Mouse (Mus musculus): Measurements from ENCODE around the gene Lep.

Lep gene

DNA sequence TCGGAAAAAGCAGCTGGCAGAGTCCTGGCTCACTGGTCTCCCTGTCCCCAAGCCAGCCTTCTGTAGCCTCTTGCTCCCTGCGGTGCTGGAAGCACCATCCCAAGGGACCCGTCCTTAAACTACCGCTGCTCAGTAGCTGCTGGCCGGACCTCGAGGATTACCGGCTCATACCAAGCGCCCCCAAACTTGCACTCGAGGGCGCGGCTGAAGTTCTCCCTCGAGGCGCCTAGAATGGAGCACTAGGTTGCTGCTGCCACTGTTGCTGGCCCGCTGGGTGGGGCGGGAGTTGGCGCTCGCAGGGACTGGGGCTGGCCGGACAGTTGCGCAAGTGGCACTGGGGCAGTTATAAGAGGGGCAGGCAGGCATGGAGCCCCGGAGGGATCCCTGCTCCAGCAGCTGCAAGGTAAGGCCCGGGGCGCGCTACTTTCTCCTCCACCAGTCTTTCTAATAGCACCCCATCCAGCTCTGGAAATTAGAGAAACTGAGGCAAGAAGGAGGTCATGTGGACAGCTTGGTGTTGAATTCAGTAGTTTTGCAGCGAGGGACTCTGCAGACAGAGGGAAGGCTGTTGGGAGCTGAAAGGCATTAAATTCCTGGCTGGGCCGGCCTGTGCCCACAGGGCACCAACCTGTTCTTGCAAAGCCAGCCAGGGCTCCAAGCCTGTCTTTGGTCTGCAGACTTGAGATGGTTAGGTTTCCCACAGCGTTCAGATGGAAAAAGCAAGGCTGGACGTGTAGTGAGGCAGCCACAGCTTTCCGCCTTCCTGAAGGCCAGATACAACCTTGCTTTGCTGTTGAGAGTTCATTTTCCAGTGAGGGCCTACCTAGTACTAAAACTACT is at the start of gene Lep:
Gene Lep (plus strand): TSS at position 375 of the 840 bp plus-strand sequence.
- DNase-seq (ENCODE audit: extremely low spot score, low read depth, low spot score) = no peak

DNA sequence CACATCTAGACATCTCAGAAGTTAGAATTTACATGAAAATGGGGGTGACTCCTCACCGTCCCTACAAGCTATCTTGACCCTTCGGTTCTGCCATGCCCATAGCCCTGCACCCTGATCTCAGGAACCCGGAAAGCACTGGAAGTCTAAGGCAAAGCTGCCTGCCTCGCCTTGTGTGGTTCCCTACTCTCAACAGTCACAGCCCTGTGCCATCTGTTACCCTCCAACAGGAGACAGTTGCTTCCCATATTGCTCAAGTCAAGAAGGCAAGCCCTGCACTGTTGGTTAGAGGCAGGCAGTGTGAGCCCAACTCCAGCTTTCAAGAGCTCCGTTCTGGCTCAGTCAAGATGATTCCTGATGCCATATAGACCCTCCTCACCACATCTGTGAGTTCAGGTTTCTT is 48.4 kb upstream of the Lep start:
- no peak for DNase-seq (ENCODE audit: extremely low spot score, low read depth, low spot score)

DNA sequence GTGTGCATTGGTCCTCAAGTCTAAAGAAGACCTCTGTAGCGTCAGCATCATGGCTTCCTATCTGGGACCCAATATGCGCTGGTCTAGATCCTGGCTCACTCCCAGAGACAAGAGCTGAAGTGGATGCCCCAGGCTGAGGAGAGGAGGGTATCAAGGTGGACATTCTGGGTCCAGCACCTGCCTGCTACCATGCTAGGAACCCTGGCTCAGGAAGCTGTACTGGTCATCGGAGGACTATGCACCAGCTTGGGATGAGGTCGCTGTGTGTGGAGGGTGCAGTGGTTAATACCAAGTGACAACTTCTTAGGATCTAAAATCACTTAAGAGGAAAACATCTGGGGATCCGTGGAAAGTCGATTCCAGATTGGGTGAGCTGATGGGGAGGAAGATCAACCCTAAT is 46.8 kb upstream of the Lep start:
- no peak for DNase-seq (ENCODE audit: extremely low spot score, low read depth, low spot score)

DNA sequence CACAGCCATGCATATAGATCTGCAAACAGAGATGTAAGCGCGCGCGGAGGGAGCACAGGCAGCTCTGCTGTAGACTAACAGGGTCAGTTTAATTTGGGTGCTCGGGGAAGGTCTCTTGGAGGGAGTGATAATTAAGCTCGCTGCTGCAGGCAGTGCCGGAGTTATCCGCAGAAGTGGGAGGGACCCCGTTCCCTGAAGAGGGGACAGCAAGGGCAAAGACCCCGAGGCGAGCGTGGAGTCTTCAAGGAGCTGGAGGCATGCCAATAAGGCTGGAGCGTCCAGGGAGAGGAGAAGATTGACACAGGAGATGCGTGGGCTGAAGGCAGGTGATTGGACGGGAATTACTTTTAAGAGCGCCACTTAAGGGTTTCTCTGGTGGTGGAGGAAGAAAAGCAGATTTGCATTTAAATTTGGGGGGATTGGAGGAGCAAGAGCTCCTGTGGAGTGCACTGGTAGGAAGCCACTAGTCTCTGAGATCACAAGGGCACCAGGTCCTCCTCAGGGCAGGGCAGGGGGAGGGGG is 43.1 kb upstream of the Lep start:
- no peak for DNase-seq (ENCODE audit: extremely low spot score, low read depth, low spot score)

DNA sequence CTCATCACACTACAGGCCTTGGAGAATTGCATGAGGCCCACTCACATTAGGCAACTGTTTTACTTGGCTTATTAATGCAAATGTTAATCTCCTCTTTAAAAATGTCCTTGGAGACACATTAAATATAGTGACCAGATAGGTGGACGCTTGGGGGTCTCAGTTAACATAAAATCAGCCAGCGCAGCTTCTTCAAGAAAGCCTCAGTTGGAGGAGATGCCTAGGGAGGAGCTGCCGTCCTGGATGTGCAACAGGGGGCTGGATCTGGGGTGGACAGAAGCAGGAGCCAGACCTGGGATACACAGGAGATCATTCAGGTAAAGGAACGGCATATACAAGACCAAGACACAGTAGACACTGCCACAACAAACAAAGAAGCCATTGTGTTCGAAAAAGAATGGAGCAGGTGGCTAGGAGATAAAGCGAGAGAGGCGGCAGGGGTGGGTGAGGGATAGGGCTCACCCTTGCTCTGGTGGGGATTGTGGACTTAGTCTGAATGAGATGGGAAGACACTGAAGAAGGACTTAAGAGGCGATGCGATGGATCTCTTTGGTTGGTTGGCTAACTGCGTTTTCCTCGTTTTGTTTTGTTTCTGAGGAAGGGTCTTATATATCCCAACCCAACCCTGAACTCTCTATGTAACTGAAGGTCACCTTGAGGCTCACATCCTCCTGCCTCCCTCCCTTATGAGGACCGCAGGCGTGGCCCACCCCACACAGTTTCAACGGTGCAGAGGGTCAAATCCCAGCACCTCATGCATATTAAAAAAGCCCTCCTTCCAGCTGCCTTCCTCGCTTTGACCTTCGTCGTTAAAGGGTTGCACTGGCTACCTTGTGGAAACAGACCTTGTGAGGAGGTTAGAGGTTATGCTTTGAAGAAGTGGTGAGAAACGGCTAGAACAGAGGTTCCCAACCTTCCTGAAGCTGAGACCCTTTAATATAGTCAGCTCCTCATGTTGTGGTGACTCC is 40.0 kb upstream of the Lep start:
- DNase-seq (ENCODE audit: extremely low spot score, low read depth, low spot score) = no peak

DNA sequence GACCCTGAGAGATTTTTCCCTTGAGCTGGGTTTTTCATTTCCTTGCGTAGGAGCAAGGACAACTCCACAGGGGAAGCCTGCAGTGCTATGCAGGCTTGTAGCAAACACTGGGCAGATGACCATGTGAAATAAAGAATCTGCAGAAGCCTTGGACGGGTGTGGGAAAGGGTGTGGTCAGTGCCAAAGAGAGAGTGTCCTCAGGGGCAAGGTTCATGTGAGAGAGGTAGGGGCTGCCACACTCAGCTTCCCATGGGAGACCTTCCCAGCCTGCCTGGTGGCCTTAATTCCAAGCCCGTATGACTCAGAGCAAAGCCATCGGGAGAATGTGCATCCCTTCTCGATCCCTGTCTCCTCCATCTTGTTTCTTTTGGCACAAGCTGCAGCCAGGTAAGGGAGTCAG is 39.1 kb upstream of the Lep start:
- no peak for DNase-seq (ENCODE audit: extremely low spot score, low read depth, low spot score)

DNA sequence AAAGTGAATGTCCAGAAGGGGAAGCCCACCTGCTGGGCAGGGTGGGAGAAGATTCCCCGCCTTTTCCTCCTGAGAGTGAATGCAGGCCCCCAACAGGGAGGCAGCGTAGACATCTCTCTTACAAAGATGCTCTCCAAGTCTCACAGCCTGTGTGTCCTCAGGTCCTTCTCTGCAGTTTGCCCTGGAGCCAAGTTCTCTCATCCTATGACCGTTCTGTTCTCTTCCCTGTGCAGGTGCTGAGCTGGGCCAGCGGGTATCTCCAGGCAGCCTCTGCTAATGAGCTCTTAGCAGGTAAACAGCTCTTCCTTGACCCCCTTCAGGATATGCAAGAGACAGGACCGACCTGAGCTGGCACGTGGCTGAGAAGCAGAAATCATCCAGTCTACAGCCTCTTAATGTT is 38.5 kb upstream of the Lep start:
- no peak for DNase-seq (ENCODE audit: extremely low spot score, low read depth, low spot score)

DNA sequence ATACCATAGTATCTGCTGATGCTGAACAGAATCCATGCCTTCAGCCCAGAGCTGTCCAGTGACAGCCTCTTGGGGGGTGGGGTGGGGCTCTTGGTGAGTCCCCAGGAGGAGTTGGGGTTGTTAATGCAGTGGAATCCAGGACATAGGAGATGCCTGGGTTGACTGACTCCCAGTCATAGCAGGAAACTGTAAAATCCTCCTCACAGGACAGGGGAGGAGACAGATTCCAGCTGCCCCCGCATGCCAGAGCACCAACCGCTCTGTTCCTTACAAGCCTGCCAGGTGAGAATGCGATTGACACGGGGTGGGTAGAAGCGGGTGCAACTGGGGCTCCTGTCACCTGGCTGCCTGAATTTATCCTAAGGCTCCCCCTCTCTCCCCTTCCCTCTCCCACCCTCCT is 37.9 kb upstream of the Lep start:
- DNase-seq (ENCODE audit: extremely low spot score, low read depth, low spot score) = no peak

DNA sequence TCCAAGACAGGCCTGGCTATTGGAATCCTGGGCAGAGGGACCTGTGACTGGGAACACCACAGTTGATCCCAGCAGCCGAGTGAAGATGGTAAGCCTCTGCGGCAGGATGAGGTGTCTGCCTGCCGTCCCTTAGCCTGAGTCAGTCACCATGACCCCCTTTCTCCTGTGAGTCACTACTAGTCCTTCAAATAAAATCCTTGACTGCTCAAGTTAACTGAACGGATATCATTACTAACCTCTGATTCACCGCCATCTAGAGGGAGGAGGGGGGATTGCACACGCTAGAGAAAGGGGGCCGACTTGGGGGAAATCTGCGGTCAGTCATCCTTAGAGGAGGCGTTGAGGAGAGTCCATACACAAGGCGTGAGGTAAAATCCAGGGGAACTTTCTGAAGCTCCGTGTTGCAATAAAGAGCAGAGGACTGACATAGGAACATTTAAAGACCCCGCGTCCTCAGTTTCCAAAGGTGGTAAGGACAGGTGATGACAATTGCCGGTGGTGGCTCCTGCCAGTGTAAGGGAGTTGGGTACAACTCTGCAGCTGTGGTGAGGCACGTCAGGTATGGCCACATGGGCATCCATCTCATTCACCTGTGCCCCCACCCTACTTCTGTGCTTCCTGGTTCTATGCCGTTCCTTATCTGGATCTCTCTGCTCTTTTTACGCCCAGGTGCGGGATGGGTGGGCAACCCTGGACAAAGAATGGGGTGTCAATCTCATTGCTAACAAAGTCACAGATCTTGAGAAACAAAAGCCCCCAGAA is 36.6 kb upstream of the Lep start:
- peak; percentile 52 for DNase-seq (ENCODE audit: extremely low spot score, low read depth, low spot score)

DNA sequence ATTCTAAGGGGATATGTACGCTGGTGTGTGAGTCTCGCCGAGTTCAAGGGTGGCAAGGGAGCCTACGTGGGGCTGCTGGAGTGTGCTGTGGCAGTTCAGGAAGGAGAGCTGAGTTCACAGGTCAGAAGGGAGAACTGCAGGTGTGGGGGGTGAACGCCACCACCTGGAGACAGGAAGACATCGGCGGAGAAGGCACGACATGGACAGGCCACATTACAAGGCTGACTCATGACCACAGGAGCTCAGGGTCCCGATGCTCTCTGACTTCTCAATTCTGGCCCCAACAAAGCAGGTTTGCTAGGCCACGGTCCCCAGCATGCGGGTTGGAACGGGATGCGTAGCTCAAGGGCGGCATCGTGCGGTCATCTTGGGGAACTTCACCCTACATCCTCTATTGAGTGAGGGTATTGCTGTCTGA is 36.0 kb upstream of the Lep start:
- peak; percentile 67 for DNase-seq (ENCODE audit: extremely low spot score, low read depth, low spot score)

DNA sequence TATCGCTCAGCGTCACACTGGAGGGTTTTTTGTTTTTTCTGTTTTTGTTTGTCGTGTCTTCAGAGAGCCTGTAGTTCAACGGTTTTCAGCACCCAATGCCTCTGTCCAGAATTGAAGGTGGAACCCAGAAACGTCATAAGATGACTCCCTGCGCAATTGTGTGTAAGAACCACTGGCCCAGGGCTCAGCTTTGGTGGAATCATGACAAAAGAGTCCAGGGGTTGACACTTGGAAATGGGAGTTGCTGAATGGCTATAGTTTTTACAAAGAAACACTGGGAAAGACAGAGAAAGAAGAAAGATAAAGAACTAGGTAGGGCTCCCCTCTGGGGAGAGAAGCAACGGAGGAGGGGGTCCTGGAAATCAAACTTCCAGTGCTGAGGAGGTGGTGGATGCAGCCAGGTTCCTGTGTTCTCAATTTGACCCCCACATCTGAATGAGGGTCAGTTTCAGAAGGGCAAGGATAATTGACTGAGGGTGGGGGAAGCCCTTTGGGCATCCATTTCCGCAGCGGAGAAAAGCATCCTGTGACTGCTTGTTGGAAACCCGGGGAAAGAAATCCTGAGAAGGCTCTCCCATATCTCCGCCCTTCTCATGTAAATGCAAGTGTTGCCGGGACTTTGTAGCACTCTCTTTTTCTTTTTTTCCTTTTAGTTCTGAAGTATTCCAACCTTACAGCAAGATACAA is 34.1 kb upstream of the Lep start:
- DNase-seq (ENCODE audit: extremely low spot score, low read depth, low spot score) = no peak

DNA sequence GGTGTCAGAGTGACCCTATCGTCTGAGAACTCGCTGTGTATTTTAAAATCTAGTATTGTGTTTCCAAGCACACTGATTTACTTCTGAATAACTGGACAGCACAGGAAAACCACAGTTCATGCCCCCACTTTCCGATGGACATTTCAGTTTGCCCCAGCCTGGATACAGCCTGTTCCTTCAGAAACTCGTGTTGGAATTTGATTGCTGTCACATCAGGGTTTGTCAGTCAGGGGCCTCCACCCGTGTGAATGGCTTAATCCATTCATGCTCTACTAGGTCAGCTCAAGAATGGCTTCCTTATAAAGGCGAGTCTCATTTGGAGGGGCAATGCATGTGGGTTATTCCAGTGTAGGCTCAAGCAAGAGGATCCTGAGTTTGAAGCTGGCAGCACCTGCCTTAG is 33.3 kb upstream of the Lep start:
- DNase-seq (ENCODE audit: extremely low spot score, low read depth, low spot score) = no peak

DNA sequence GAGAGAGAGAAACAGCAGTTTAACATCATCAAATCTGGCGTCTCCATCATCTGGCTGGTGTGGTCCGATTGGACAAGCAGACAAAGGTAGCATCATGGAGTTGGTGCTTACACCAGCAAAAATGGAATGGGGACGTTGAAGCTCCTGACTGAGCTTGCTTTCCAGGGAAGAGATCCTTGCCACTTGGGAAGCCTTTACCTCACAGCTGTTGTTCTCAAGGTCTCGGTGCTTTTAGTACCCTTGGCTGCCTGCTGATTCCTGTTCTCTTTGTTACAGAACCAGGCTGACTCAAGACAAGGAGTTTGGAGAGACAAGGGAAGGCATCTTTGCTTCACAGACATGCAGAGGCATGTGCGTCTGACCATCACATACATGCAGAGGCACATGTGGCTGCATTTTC is 31.9 kb upstream of the Lep start:
- DNase-seq (ENCODE audit: extremely low spot score, low read depth, low spot score) = no peak

DNA sequence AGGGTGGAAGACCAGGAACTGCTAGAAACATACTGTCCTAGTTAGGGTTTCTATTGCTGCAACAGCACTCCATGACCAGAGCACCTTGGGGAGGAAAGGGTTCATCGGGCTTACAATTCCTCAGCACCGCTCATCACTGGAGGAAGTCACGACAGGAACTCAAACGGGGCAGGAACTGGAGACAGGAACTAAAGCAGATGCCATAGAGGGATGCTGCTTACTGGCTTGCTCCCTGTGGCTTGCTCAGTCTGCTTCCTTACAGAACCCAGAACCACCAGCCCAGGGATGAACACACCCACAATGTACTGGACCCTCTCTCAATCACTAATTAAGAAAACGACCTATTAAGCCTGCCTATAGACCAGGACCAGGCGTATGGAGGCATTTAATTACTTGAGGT is 30.5 kb upstream of the Lep start:
- DNase-seq (ENCODE audit: extremely low spot score, low read depth, low spot score) = no peak

DNA sequence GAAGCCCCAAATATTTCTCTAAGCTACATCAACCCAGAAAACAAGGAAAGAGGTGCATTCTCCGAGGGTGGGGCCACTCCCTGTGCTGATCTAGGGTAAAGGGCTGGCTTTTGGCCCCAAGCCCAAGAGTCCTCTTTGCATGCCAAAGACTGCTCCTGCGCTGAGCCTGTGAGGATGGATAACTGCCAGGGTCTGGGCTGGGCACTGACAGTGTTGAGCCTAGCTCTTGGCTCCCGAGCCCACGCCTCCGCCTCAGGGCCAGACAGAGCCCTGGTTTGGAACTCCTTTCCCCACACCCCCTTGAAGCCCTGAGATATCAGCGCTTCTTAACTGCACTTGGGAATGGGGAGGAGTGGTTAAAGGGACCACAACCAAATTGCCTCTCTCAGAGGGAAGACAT is 28.8 kb upstream of the Lep start:
- no peak for DNase-seq (ENCODE audit: extremely low spot score, low read depth, low spot score)

DNA sequence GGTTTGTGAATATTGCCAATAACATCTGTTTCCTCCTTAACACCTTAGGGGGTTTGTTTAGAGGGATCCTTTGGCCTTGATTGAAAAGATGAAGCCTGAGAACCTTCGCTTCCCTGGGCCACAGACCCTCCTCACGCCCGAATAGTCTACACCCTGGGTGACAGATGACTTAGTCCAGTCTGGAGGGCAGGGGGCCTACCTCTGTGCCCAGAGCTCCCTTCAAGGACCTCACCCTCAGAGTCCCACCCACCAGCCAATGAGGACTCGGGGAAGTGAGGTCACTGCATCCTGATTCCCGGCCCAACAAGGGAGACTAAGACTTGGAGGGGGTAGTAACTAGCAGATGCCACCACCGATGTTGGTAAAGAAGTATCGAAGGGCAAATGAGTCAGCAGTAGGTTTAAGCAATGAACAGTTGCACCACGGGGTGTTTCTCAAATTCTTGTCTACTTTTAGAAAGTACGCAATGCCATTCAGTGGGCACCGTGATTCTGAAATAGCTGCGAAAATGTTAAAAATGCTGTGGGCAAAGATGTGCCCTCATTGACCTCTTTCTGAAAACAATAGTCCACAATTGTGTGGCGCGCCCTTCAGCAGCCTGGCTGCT is 28.2 kb upstream of the Lep start:
- DNase-seq (ENCODE audit: extremely low spot score, low read depth, low spot score) = no peak

DNA sequence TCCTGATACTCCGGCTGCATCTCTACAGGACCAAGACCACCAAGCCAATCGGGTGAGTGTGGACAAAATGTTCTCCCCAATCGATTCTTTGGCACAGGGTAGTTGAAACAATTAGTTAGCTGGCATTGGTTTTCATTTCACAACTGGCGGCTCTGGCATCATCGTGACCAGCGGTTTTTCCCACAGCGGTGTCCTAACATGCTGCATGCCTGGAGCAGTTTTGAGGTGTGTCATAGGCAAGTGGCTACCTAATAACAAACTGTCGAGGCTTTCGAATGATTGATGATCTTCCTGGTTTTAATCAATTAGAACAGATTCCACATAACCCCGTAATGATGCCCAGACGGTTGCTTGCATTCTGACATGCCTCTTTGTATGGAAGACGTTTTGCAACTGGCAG is 27.6 kb upstream of the Lep start:
- DNase-seq (ENCODE audit: extremely low spot score, low read depth, low spot score) = no peak

DNA sequence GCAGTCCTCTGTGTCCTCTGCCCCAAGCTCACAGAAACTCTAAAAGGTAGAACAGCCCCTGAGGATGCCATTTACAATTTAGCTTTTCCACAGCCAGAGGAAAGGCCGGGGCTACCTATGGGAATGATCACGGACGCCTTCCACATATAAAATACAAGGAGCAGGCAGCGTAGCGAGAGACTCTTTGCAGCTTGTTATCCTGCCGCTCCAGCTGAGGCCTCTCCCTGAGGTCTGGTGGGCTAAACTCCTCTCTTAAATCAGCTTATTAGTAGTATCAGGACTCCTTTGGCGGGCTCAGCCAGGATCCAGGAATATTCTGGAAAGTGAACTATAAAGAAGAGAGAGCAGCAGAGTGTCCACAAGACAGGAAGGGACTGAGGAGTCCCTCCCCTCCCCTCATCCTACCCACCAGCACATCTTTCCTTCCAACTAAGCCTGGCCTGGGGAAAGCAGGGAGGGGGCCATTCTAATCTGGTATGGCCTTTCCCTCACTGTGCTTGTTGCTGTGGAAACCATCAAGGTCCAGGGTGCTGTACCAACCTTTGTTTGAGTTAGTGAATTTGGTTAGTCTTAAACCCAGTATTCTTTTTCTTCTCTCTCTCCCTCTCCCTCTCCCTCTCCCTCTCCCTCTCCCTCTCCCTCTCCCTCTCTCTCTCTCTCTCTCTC is 25.9 kb upstream of the Lep start:
- no peak for DNase-seq (ENCODE audit: extremely low spot score, low read depth, low spot score)

DNA sequence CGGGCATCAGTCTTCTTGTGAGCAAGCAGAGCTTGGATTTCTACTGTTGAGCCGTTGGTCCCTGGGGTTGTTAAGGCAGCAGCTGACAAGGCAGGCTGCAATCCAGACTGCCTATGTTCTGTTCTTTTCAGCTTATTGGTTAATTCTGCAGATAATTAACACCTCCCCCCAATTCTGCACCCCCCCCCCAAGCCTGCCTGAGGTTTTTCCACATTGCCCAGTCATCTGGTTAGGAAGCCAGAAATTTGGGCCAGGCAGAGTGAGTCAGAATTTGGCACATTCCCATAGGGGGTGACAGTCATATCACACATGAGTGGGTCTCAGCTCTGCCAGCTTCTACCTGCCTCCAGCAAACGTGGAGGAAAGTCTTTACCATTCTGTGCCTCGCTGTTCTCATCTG is 23.3 kb upstream of the Lep start:
- no peak for DNase-seq (ENCODE audit: extremely low spot score, low read depth, low spot score)

DNA sequence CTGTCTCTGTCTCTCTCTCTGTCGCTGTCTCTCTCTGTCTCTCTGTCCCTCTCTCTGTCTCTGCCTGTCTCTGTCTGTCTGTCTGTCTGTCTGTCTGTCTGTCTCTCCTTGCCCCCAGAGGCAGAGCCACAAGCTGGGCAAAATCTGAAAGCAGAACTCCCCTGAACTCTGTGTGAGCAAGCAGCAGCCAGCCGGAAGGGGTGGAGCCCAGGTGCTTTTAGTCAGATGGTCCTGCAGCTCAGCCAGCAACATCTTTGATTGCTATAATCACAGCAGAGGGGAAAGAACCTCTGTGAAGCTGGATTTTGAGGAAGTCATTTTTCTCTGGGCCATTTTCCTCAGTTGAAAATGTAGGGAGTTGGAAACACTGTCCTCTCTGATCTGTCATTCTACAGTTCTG is 19.8 kb upstream of the Lep start:
- DNase-seq (ENCODE audit: extremely low spot score, low read depth, low spot score) = no peak

Measured in hindlimb bud, embryonic 11.5 days (tissue).